Mouse (Mus musculus) T-cell, adult 2 months (primary cell): ENCODE measurements around the gene 0610009B22Rik.

Source experiments
- DNase-seq: peaks from one replicate; pipeline ENCODE4 v3.0.0; 2022; ENCODE audit warnings: low spot score

The 0610009B22Rik gene

DNA sequence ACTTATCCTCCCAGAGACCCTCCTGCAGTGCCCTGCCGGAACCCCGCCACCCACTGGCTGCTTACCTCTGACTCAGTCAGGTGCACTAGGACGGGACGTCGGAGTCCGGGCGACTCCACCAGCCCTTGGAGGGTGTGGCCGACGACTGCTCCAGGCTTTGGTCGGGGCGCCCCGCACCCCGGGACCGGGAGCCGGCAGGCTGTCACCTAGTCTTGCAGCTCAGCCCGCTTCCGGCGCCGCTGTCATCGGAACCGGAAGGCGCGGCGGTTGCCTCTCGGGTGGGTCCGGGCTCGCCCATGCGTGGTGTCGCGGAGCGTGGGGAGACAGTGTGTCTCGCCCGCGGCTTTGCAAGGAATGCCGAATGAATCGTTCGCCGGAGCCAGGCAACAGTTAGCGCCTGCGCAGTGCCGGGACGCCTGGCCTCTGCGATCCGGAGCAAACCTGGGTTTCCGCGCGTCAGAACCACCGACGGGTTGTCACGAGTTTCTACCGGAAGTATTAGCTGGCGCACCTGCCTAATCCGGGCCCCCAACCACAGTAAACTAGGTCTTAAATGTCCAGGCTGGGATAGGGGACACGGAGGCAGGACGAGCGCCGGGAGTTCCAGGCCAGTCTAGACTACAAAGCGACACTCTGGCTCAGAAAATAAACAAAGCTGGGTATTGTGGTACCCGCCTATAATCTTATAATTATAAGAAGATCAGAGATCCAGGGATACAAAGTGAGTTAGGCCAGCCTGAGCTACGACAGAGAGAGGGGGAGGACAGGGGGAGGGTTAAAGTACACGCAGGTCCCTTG lies 53.0 kb downstream of the 0610009B22Rik start, which contains the start of gene Rmnd5b:
Rmnd5b (minus strand) TSS at position 372 of the 798 bp plus-strand sequence.
- DNase-seq, result peak; percentile 94
